Mouse (Mus musculus) T-helper 17 cell (primary cell): ENCODE data around the gene Tmcc1.
"Not testable (repeated sequence)": the region's sequence is repeated elsewhere in the genome, so short reads cannot be mapped to it uniquely, and the experiment has no call there.

Source experiments
- in situ Hi-C, 2 experiments: fragments of 300-600 bp; cut with MboI, MseI; formaldehyde crosslinking; loops; 1 replicate in 1 of 2; 2 replicates in 1 of 2; pipeline ENCODE4 v1.15.1; 2025; ENCODE audit warnings: high pct_unique_total_duplicates in 2 of 2

Tmcc1 gene

GRCm38 (mm10) chr6:116193394-116194393 lies at the start of gene Tmcc1:
TSS of gene Tmcc1 (minus strand) at chr6:116193486.
- in situ Hi-C loops = no loop called here

- in situ Hi-C loops = no loop called here
Observed at GRCm38 (mm10) chr6:116240371-116240770, 47.1 kb upstream of the Tmcc1 start.

GRCm38 (mm10) chr6:116238083-116238482 lies 44.8 kb upstream of the Tmcc1 start:
- in situ Hi-C loops = no loop called here

- in situ Hi-C loops = no loop called here
Observed at GRCm38 (mm10) chr6:116235336-116235735, 42.0 kb upstream of the Tmcc1 start.

GRCm38 (mm10) chr6:116234821-116235220 lies 41.5 kb upstream of the Tmcc1 start:
- in situ Hi-C loops = not testable (repeated sequence)

GRCm38 (mm10) chr6:116228785-116229525 lies 35.7 kb upstream of the Tmcc1 start:
- in situ Hi-C loops = no loop called here

- in situ Hi-C loops = no loop called here
Observed at GRCm38 (mm10) chr6:116227767-116228166, 34.5 kb upstream of the Tmcc1 start.

GRCm38 (mm10) chr6:116207729-116208534 lies 14.6 kb upstream of the Tmcc1 start, which contains the start of gene Washc2:
TSS of gene Washc2 (plus strand) at chr6:116208038.
- in situ Hi-C loops = loop anchor here in 1 of 2 experiments (5.0 kb wide), 1 partner anchor 59 kb away; no protein-coding TSS in a partner anchor

GRCm38 (mm10) chr6:116199682-116200081 lies 6.4 kb upstream of the Tmcc1 start:
- in situ Hi-C loops = loop anchor here in 1 of 2 experiments (5.0 kb wide), 1 partner anchor 68 kb away; no protein-coding TSS in a partner anchor

- in situ Hi-C loops = loop anchor here in 1 of 2 experiments (5.0 kb wide), 1 partner anchor 69 kb away; no protein-coding TSS in a partner anchor
Observed at GRCm38 (mm10) chr6:116198173-116198572, 4.9 kb upstream of the Tmcc1 start.

- in situ Hi-C loops = loop anchor here in 1 of 2 experiments (5.0 kb wide), 1 partner anchor 71 kb away; no protein-coding TSS in a partner anchor
Observed at GRCm38 (mm10) chr6:116195811-116196210, 2.5 kb upstream of the Tmcc1 start.

- in situ Hi-C loops = no loop called here
Observed at GRCm38 (mm10) chr6:116192809-116193311, 426 bp downstream of the Tmcc1 start.

GRCm38 (mm10) chr6:116189417-116189816 lies 3.9 kb downstream of the Tmcc1 start:
- in situ Hi-C loops = no loop called here

GRCm38 (mm10) chr6:116186485-116186884 lies 6.8 kb downstream of the Tmcc1 start:
- in situ Hi-C loops = no loop called here

- in situ Hi-C loops = no loop called here
Observed at GRCm38 (mm10) chr6:116183509-116183908, 9.8 kb downstream of the Tmcc1 start.

GRCm38 (mm10) chr6:116180731-116181130 lies 12.6 kb downstream of the Tmcc1 start:
- in situ Hi-C loops = no loop called here

- in situ Hi-C loops = no loop called here
Observed at GRCm38 (mm10) chr6:116178376-116178775, 14.9 kb downstream of the Tmcc1 start.

GRCm38 (mm10) chr6:116173511-116174099 lies 19.7 kb downstream of the Tmcc1 start:
- in situ Hi-C loops = not testable (repeated sequence)

GRCm38 (mm10) chr6:116166383-116166782 lies 26.9 kb downstream of the Tmcc1 start:
- in situ Hi-C loops = no loop called here

- in situ Hi-C loops = no loop called here
Observed at GRCm38 (mm10) chr6:116154854-116155624, 38.2 kb downstream of the Tmcc1 start.
